Mouse (Mus musculus) layer of hippocampus, adult 8-10 months (tissue): ENCODE data around the gene Ptpn1. TPM values are rescaled to one million over a fixed set of nuclear protein-coding genes. Genes with fewer than 3 reads are reported as not detected.

Experiments
- DNase-seq, 2 experiments: peaks; one replicate each; pipeline ENCODE4 v3.0.0; 2022; ENCODE audit warnings: low spot score in 2 of 2
- total RNA-seq, 4 experiments: library from RNA; stranded (reverse); gene quantifications; 2 replicates each; pipeline ENCODE4 v1.2.4; 2022

Ptpn1 gene
- total RNA-seq, 4 experiments from 2014 or later: 56.2 to 59.7 (median 58.3) TPM

DNA sequence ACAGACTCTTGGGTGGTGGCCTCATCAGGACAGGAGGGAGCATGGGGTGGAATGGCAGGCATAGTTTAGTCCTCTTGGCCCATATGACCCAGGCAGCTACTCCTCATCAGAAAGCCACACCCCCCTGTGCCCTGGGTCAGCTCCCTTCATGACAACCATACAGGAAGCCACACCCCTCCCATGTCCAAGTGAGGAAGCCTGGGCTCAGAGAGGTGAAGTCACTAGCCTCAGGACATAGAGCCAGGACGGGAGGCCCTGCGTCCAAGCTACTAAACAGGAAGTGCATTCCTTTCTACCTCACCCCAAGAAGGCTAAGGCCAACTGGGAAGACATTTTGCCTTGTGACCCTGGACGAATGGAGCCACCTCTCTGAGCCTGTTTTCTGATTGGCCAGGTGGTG lies 73.8 kb downstream of the Ptpn1 start:
- no peak for DNase-seq

GRCm38 (mm10) chr2:168006489-168006888 lies 74.6 kb downstream of the Ptpn1 start:
- DNase-seq: no peak

DNA sequence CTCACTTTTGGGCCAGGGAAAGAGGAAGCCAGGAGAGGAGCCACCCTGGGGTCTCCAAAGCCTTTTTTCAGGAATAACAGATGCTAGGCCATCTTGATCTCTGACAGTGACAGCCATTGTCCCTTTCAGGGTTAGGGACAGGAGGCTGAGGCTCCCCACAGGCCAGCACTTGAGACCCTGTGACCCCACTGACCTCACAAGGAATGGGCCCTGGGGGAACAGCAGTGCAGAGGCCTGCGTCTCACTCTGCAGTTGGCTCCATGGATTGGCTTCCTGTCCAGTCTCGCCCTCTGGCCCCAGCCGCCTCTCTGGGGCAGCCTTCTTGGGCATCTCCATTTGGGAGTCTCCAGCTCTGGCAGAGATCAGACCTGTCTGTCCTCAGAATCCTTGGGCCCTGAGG lies 76.3 kb downstream of the Ptpn1 start:
- DNase-seq: no peak

GRCm38 (mm10) chr2:168009936-168010668 lies 78.2 kb downstream of the Ptpn1 start, which contains the start of gene Ripor3:
Gene Ripor3 (minus strand): TSS chr2:168010618.
- DNase-seq: peak in 1 of 2 experiments; percentile 21

DNA sequence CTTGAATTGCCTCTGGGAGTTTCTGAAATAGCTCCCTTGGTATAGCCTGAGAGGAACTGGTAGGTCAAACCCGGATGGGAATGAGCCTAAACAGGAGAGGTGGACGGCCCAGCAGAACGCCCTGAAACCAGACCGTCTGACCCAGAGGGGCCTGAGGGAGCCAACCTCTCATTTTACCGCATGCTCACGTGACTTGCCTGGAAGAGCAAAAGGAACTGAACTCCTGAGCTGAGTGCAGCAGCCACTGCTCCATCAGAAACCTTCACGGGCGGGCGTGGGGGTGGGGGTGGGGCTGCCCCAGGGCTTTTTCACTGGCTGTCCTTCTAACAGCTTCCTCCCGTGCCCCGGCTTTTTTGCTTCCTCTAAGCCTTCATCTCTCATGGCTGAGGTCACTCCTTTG lies 79.0 kb downstream of the Ptpn1 start:
- no peak for DNase-seq

GRCm38 (mm10) chr2:168016951-168017391 lies 85.1 kb downstream of the Ptpn1 start:
- DNase-seq: peak in 1 of 2 experiments; percentile 63

GRCm38 (mm10) chr2:168019201-168019715 lies 87.4 kb downstream of the Ptpn1 start:
- peak in 1 of 2 experiments; percentile 24 for DNase-seq

DNA sequence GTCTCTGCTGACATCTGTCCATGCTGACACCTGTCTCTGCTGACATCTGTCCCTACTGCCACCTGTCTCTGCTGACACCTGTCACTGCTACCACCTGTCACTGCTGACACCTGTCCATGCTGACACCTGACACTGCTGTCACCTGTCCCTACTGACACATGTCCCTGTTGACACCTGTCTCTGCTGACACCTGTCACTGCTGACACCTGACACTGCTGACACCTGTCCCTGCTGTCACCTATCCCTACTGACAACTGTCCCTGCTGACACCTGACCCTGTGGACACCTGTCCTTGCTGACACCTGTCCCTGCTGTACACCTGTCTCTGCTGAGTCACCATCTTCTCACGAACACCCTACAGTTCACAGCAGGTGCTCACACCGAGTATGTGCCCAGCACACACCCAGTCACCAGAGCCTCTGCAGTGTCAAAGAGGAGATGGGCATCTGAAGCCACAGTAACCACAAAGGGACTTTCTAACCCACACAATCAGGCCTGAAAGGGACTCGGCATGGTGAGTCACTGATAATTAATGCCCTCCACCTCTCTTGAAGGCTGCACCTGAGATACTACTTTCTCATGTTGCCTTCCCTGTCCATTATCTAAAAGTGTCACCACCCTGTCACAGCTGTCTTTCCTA lies 92.0 kb downstream of the Ptpn1 start:
- DNase-seq: no peak

- DNase-seq: peak; percentile 35 to 74
Measured at GRCm38 (mm10) chr2:168025174-168025573, 93.3 kb downstream of the Ptpn1 start.

GRCm38 (mm10) chr2:168025882-168026281 lies 94.0 kb downstream of the Ptpn1 start:
- DNase-seq: no peak

DNA sequence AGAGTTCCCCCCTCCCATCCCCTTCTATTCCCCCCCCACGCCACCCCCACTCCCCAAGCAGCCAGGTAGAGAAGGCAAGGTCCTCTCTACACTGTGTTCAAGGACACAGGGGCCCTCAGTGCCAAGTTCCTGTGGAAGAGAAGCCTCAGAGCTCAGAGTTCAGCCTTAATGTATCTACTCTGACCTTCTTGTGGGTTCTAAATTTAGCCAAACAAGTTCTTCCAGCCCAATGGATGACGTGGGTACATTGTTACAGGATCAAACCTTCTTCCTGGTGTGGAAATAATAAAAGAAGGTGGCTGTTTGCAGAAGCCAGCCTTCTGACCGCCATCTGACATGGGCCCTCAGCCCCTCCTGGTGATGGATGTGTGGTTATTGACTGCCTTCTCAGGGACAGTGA lies 94.6 kb downstream of the Ptpn1 start:
- DNase-seq: no peak

GRCm38 (mm10) chr2:168028376-168028775 lies 96.5 kb downstream of the Ptpn1 start:
- no peak for DNase-seq

Other genes starting within 250 kb of the Ptpn1 start
- gene Cebpb, start 243.1 kb upstream of the Ptpn1 start, total RNA-seq: 10 to 100 TPM; 21.3 to 37.2 (median 25.6) TPM
- 10 to 100 TPM; 44.5 to 47.5 (median 46.8) TPM for gene Tmem189, start 242.2 kb upstream of the Ptpn1 start, total RNA-seq
- gene Ripor3, start 78.6 kb downstream of the Ptpn1 start, total RNA-seq: under 1 TPM; 0.14 to 0.18 (median 0.17) TPM
- 1 to 10 TPM; 3.4 to 4.5 (median 4.1) TPM for gene Pard6b, start 148.9 kb downstream of the Ptpn1 start, total RNA-seq